Mouse (Mus musculus) heart, adult 18-20 months (tissue): Measurements from ENCODE around the gene Abcc10. TPM values are rescaled to one million over a fixed set of nuclear protein-coding genes. Genes with fewer than 3 reads are reported as not detected.

Experiments
- DNase-seq, 2 experiments: peaks; one replicate each; pipeline ENCODE4 v3.0.0; 2021 to 2022; ENCODE audit warnings: mixed read lengths in 1 of 2
- total RNA-seq, 2 experiments: library from RNA; stranded (reverse); gene quantifications; 2 replicates each; pipeline ENCODE4 v1.2.3; 2021

Gene Abcc10
- total RNA-seq, 2 experiments from 2014 or later: 3.6 to 4.2 TPM

DNA sequence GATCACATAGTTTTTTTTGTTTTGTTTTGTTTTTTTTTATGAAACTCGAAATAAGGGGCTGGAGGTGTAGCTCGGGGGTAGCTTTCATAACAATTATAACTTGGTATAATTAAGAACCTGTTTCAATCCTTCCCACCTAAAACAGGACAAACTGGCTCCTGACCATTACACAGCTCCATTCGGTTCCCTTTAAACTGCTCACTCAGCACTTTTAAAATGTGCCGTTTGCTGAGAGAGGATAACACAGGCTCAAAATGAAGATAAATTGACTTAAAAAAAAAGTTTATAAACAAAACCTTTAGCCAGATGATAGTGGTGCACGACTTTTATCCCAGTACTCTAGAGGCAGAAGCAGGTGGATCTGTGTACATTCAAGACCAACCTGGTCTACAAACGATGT lies 42.7 kb downstream of the Abcc10 start:
- DNase-seq: no peak

DNA sequence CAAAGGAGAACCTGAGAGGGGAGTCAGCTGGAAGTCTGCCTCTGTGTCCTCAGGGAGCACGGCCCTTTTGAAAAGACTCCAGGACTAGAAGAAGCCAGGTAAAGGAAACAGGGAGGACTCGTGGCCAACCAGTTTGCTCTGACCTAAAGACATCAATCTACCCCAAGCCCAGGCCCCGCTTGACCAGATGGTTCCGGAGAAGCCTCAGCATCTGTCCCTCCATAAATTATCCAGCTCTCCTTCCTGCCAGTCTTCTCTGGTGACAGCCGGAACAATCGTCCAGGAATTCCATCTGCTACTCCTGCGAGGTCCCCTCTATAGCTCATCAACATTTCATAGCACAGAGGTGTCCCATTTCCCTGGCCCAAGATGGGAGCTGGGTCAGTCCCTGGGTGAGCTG lies 43.5 kb downstream of the Abcc10 start:
- DNase-seq: no peak

DNA sequence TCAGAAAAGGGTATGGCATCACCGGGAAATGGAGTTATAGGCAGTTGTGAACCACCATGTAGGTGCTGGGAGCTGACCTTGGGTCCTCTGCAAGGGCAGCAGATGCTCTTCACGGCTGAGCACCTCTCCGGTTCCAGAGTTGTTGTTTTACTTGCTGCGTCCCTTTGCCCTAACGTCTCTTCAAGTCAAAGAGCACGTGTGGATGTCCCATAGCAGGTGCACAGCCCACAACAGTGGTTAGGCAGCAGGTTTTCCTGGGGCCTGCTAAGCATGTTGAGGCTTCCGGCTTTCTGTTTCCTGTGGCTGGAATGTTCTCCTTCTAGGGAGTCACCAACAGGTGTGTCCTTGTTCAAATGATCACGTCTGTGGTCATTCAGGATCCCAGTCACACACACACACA lies 44.2 kb downstream of the Abcc10 start:
- DNase-seq: no peak

DNA sequence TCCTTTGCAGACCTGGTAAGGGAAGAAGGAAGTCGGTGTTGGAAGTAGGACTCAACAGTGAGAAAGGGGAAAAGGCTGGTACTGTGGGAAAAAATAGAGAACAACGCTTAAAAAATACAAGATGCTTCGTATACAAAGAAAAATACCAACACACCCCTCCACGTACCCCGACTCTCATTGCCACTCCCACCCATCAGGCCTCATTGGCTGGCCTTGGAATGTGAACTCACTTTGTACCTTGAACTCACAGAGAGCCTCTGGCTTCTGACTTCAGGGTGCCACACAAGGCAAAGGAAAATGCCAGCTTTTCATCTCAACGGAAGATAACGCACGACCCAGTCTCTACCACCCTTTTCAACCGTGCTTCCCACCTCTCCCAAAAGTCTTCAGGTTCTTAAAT lies 45.0 kb downstream of the Abcc10 start:
- DNase-seq: no peak

DNA sequence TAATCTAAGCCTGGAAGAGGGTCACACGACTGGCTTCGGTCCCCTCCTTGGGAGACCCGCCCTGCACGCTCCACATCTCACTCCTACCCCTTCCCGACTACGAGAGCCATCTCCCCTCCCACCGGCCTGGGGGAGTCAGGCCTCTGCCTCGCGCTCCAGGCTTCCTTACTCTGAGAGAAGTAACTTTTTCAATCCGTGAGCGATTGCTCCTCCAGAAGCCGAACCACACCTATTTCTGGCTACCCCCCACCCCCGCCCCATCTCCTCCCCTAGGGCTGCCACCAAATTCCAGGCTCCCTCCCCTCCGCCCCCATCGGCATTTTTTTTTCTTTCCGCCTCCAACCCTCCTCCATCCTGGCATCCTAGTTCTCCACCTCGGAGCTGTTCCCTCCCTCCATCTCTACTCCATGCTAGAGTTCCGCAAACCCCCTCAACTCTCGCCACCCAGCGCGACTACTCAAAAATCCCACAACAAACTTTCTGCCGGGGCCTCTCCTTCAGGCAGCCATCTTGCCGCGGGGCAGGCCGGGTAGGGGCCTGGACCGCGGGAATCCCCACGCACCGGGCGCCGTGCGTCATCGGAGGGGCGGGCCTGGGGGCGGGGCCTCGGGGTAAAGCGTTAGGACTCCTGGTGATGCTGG lies 45.5 kb downstream of the Abcc10 start, which contains the start of gene Tjap1:
Gene Tjap1 (minus strand): TSS at position 544 of the 641 bp plus-strand sequence.
- DNase-seq: peak; percentile 87 to 91

DNA sequence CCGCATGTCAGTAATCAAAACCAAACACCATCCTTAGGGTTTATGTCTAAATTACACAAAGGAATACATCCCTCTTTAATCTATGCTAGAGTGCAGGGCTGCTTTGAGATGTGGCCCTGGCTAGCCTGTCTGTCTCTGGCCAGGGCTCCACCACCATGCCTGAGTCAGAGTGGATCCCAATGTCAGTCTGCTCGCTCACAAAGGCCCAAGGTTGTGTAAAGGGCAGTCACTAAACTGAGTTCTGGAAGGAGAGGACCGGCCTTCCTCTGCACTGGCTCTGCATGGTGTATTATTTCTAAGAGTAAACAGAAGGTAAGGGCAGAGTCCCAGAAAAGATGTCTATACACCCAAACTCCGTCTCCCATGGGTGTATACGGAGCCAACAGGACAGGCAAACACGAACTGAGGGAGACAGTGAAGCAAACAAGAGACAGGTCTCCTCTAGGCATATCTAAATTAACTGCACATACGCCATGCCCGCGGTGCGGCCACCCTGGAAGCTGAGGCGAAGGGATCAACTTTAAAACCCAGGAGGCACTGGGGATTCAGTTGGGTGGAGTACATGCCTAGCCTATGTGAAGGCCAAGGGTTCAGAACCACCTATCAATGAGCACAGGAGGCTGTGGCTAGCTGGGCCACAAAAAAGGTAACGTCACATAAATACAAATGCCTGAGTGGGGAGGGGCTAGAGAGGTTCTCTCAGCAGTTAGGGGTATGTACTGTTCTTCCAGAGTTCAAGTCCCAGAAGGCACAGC lies 50.0 kb downstream of the Abcc10 start:
- DNase-seq: no peak

DNA sequence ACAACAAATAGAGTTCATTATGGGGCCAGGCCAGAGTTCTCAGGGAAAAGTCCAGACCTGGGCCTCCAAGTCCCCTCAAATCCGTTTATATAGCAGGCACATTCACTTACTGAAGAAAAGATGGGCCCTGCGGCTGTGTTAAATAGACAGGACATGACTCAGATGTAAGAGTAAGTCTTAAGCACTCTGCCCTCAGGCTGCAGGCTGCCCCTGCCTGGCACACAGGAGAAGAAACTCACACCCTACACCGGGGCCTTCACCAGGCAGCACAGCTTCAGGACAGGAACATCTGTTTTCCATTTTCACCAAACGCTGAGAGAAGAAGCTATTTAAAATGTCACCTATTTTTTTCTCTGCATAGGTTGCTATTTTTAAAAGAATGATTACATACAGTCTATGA lies 50.6 kb downstream of the Abcc10 start:
- DNase-seq: no peak

DNA sequence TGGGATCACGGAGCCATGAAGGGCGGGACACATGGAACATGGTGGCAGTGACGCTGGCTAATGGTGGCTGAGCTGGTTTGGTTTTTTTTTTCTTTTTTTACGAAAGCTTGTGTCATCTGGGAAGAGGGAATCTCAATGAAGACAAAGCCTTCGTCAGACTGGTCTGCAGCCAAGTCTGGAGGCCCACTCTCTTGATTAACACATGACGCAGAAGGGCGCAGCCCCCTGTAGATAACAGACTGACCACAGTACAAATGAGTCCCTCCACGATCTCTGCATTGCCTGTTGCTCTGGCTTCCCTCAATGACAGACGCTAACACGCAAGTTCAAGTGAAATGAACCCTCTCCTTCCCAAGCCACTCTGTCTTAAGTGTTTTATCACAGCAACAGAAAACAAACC lies 52.6 kb downstream of the Abcc10 start:
- no peak for DNase-seq

DNA sequence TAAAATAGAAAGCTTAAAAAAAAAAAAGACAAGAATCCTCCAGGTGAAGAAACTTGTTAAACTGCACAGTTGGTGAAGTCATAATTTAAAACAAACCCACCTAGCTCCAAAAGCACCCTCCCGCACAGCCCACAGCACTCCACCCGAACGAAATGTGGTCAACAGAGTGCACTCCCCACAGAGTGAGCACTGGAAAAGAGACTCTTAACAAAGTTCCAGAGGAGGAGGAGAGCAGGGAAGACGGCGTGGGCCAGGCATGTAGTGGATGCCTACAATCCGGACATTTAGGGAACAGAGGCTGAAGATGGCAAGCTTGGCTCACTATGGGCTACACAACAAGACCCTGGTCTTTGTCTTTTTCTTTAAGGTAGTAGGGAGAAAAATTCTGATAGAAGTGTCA lies 53.1 kb downstream of the Abcc10 start:
- no peak for DNase-seq

DNA sequence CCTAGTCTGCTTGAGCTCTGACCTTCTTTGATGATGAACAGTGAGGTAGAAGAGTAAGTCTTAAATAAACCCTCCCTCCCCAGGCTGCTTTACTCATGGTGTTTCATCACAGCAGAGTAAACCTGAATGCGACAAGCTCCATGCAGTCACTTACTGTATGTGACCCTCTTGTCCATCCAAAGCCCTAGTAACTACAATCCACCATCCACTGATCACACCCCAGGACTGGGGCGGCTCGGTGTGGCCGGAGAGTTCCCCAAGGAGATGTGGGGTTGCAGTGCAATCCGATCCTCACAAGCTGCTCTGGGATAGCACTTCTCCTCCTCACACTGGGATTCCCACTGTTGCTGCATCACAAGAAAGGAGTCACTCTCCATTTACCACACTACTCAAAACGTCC lies 53.7 kb downstream of the Abcc10 start:
- DNase-seq: no peak

DNA sequence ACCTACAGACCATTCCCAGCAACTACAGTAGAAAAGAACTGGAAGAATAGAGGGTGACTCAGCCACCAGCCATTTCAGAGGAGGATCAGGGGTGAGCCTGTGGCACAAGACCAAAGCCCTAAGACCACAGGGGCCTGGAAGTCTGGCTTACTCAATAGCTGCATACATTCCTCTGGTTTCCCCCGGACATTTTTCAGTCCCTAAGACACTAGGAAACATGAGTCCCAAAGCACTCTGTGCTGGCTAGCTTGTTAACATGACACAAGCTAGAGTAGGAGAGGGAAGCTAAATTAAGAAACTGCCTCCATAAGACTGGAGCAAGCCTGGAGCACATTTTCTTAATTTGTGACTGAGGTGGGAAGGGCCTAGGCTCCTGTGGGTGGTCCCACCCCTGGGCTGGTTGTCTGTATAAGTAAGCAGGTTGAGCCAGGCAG lies 54.3 kb downstream of the Abcc10 start:
- DNase-seq: no peak

DNA sequence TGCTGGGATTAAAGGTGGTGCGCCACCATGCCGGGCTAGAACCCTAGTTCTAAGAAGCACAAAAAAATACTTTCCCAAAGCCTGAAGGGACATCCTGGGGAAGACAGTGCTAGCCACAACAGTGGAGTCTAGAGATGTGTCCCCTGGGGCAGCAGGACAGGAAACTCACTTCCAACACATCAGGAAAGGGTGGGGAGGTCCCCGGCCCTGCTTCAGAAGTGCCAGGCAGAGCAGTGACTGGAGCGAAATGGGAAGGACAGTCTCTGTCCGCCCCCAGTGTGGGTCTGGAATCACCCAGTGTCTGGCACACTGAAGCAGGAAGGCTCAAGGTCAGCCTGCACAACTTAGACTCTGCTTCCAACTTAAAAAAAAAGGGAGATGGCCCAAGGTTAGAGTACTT lies 55.5 kb downstream of the Abcc10 start:
- DNase-seq: peak in 1 of 2 experiments; percentile 77

DNA sequence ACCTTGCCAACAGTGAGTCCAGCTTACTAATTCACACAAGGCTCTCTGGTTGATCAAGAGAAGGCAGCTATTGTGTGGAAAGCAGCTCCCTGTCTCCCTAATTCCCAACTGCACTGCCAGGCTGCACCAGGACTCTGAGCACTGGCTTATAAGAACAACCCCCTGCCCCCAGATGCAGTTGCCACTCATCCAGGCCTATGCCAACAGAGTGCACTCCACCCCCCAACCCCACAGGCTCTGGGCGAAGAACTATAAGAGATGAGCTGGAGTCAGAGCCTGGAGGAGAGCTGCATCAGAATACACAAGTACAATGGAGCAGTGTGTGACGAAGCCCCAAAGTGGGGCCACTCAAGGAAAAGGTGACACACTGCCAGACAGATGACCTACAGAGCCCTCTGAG lies 56.1 kb downstream of the Abcc10 start:
- no peak for DNase-seq

DNA sequence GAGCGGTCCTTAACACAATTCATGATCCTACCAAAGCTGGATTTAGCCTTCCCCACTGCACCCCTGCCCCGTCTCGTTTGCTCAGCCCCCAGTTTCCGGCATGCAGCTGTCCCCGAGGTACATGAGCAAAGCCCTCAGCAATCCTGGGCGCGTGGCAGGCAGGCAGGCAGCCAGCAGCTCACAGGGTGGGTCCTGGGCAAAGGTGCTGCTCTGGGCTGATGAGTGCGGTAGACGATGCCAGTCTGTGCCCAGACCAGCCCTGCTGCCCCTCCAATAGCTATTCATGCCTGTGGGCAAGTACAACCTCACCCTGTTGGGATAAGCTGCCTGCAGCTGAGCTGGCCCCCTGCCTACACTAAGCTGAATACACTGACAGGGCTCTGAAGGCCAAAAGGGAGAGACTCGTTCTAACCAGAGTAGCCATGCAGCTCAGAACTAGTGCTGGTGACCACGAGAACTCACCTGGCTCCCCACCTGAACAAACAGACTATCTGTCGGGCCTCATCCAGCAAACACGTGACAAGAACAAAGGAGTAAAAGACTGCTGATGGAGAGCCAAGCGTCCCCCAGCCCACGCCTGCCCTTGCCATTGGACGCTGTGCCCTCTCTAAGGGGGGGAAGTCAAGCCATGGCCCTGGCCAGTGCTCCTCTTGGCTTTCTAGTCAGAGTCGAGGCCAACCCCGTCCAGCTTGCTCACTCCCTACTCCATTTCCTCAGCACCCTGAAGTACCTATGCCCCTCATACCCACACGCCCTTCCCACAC lies 58.2 kb downstream of the Abcc10 start:
- DNase-seq: peak; percentile 71 to 74

DNA sequence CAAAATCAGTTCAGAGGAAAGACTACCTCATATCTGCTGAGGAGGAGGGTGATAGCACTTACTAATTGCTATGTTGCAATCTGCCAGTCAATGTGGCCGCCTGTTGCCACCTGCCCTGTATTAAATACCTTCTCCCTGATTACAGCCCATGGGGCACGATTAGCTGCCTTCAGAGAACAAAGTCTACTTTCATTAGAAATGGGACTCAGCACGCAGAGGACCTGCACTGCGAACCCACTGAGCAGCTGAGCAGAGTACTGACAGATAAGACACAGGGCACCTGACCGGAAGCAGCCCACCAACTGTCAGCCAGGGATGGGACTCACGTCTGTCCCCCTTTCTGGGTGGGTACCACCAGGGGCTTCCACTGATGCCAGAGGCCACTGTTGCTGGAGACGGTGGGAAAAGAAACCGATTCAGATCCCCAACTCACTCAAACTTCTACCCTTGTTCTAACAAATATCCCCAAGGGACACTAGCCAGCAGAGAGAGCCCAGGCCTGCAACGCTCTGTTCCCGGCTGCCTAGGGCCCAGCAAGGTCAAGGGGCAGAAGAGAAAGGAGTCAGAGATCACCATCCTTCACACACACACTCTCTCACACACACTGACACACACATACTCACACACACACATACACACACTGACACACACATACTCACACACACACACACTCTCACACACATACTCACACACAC lies 60.0 kb downstream of the Abcc10 start:
- no peak for DNase-seq

DNA sequence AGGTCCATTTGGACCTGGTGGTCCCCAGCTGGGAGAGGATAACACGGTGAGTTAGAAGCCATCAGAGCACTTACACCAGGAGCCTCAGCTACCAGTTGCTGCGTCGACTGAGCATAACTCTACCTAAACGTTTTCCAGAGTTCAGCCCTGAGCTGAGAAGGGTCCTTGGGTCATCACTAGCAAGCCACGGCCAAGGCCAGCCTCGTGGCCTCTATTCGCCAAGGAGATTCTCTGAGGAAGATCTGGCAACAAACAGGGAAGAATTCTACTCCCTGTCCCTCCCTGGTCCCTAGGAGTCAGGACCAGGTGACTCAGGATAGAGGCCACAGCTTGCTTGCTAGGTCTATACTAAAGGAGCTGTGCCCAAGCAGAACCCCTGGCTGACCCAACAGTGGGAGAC lies 60.6 kb downstream of the Abcc10 start:
- DNase-seq: no peak

DNA sequence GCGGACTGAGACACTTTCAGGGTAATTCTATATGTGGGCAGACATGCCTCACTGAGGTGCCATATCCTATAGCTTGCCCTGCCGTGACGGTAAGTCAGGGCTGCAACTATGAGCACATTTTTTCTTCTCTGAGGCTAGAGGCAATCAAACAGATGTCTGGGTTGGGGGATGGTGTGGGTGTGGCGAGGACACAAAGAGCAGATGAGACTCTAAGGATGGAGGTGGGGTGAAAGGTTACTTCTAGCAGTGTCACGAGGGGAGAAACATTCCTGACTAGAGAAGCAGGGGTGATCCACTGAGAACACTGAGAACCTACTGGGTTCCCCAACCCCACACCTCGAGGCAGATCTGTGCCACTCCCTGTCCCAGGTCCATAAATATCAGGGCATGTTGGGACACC lies 61.2 kb downstream of the Abcc10 start:
- DNase-seq: no peak

DNA sequence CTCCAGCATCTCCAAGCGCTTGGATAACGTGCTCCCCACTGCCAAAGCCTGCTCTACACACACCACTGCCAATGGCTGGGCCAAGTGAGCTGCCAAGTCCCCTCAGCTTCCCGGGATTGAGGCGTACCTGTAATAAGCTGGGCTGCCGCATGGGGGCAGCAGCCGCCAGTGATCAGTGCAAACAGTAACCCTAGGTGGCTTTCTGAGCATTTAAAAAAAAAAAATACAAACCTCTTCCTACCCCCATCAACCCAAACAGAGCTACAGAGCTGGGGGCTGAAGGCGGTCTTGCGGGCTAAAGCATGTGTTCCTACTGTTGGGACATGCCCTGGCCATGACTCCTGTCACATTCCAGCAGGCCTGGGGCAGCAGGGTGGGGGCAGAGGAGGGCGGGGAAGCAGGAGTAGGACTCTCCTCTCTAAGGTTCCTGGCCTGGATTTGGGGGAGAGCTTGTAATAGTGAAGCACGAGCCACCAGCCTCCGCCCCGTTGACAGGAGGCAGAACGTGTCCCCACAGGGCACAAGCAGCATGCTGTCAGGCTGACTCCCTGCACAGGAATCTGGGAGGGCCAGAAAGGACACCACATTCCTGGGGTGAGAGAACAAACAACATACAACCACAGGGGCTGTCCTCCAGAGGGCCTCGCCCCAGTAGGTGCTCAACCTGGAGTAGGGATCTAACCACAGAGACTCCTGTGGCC lies 62.1 kb downstream of the Abcc10 start:
- DNase-seq: peak; percentile 81 to 90

DNA sequence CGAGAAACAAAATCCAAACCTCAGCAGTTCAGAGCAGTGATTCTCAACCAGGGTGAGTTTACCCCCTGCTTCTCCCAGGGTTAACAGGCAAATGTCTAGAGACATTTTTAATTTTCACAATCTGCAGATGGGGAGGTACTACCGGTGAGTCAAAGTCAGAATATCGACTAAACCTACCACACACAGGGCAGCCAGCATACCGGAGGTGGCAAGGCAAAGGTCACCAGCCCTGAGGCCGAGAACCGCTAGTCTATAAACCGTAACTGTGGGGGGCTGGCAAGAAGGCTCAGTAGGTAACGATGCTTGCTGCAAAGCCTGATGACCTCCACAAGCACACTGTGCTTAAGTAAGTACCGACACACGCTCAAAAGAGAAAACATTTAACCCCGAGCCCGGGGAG lies 62.6 kb downstream of the Abcc10 start:
- no peak for DNase-seq

DNA sequence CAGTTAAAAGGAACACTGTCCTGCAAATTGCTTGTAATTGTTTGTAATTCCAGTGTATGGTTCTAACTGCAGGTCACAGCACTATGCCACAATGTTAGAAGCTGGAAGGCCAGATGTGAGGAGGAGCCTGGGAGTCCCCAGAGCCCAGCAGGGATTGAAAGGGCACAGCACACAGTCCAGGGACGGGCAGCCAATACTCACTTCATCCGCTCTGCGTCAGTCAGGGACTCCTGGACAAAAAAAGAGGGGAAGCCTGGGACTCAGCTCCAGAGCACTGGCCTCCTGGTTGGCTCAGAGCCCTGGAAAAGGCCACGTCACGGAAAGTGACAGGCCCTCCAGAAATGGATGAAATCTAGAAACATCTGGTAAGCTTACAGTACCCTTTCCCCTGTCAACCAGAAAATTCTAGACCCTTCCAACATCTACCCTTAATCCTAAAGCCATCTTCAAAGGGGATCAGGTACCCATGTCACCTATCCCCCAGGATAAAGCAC lies 65.9 kb downstream of the Abcc10 start:
- DNase-seq: no peak

DNA sequence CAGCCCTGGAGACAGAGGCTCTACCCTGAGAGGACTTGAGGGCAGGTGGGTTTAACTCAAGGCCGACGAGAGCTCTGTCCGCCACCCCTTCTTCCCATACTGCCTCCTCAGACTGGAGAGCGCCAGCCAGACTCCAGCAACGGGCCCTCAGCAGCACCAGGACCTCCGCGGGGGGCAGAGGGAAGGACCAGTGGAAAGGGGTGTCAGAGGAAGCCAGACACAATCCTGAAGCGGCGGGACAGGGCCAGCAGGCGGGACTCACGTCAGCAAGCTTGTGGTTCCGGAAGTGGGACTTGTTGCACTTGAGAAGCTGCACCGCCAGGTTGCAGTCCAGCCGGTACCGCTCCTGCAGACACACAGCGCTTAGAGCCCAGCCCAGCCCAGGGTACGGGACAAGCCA lies 68.5 kb downstream of the Abcc10 start:
- no peak for DNase-seq
